Mouse (Mus musculus): ENCODE measurements around the gene Opn4. TPM values are rescaled to one million over a fixed set of nuclear protein-coding genes. Genes with fewer than 3 reads are reported as not detected.
A peak's percentile ranks its signal among the peaks of the same experiment; 100 is the strongest.

Gene Opn4
- polyA plus RNA-seq, 1 experiment, result not detected

DNA sequence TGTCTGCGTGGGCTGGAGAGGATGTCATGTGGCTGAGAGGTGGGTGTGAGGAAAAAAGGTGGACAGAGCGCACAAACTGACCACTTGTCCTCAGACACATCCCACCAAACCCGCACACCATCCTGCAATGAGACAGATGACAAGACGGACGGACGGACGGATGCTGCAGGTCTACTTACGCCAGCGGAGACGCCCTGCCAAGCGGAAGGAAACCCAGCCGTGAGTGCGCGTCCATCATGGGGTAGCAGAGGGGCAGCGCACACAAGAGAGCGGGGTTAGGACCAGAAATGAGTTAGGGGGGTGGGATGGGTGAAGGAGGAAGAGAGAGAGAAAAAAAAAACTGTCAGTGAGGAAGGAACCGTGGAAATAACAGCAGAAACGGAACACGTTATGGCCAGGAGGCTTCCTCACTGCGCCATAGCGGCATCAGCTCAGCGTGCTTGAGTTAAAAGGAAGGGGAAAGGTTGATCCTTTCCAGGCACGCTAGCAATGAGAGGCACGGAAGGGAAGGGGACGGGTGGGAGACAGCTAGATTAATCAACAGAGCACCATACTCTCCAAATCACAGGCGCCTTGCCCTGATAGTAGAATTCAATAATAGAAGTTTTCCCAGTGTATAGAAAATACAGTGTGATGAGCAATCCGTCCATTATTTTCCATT is 30.3 kb downstream of the Opn4 start:
- H3K9me3 ChIP-seq (replicated peaks; ENCODE audit: control insufficient read depth, insufficient read depth, low read length, poor library complexity, severe bottlenecking), result no peaks in the 10 kb centered on the region
- H3K27ac ChIP-seq (ENCODE audit: insufficient read depth, low read length), result no peak overlapping the region
- H3K4me1 ChIP-seq (ENCODE audit: control insufficient read depth, insufficient read depth, low read length), result no peaks in the 10 kb centered on the region
- H3K4me3 ChIP-seq (ENCODE audit: low read depth, low read length), result peak overlapping the region; percentile 15
- TF ChIP-seq CTCF (IDR thresholded peaks at IDR 0.05; ENCODE audit: low read depth, low read length) (no peak), EP300 (IDR thresholded peaks at IDR 0.05; ENCODE audit: insufficient read depth, low read depth, low read length) (no peak), POLR2A (IDR thresholded peaks at IDR 0.05; ENCODE audit: insufficient read depth, low read length) (no peak)
- no peaks in the 10 kb centered on the region for H3K36me3 ChIP-seq (ENCODE audit: control insufficient read depth, insufficient read depth, low read length, poor library complexity, severe bottlenecking)
- H3K27me3 ChIP-seq (ENCODE audit: control insufficient read depth, insufficient read depth, low read length, poor library complexity, severe bottlenecking), result no peaks in the 10 kb centered on the region
- H3K9ac ChIP-seq (ENCODE audit: low read depth, poor library complexity, severe bottlenecking), result no peak overlapping the region

DNA sequence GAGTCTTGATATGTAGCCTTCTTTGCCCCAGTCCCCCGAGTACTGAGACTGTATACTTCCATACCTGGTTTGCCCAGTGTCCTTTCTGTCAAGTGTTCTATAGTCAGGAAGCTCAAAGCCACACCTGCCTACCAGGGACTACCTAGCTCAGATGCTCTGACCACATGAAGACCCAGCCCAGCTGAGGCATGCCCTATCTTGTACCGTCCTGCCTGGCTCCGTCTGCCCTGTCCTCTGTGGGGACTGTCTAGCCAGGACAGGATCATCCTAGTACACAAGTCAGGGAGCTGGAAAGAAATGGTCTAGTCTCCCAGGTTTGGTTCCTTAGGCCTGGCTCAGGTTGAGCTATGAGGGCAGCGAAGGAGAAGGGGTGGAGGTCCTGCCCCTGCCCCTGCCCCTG is 31.3 kb downstream of the Opn4 start:
- Histone ChIP-seq H3K36me3 (ENCODE audit: control insufficient read depth, insufficient read depth, low read length, poor library complexity, severe bottlenecking) (no peaks in the 10 kb centered on the region), H3K4me3 (ENCODE audit: low read depth, low read length) (no peak overlapping the region), H3K27ac (ENCODE audit: insufficient read depth, low read length) (no peak overlapping the region), H3K27me3 (ENCODE audit: control insufficient read depth, insufficient read depth, low read length, poor library complexity, severe bottlenecking) (no peaks in the 10 kb centered on the region), H3K4me1 (ENCODE audit: control insufficient read depth, insufficient read depth, low read length) (no peaks in the 10 kb centered on the region), H3K9ac (ENCODE audit: low read depth, poor library complexity, severe bottlenecking) (no peak overlapping the region), H3K9me3 (replicated peaks; ENCODE audit: control insufficient read depth, insufficient read depth, low read length, poor library complexity, severe bottlenecking) (no peaks in the 10 kb centered on the region)
- TF ChIP-seq EP300 (IDR thresholded peaks at IDR 0.05; ENCODE audit: insufficient read depth, low read depth, low read length), result no peak
- no peak for TF ChIP-seq POLR2A (IDR thresholded peaks at IDR 0.05; ENCODE audit: insufficient read depth, low read length)
- TF ChIP-seq CTCF (IDR thresholded peaks at IDR 0.05; ENCODE audit: low read depth, low read length), result no peak

DNA sequence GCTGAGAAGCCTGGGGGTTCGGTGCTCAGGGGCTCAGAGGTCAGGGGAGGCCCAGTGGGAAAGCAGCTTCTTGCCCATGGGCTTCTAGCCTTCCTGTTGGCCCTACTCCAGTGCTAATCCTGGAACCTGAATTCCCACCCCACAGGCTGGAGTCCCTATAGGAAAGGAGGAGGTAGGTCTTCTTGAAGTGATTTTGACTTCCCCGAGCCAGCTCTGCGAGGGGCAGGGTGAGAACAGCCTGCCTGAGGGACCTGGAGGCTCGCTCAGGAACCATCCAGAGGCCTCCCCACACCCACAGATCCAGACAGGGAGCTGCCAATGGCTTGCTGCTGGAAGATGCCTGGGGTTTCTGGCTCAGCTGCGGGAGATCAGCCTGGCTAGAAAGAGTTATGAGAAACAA is 32.2 kb downstream of the Opn4 start:
- no peak for TF ChIP-seq CTCF (IDR thresholded peaks at IDR 0.05; ENCODE audit: low read depth, low read length)
- TF ChIP-seq EP300 (IDR thresholded peaks at IDR 0.05; ENCODE audit: insufficient read depth, low read depth, low read length), result no peak
- TF ChIP-seq POLR2A (IDR thresholded peaks at IDR 0.05; ENCODE audit: insufficient read depth, low read length), result no peak
- no peaks in the 10 kb centered on the region for H3K4me1 ChIP-seq (ENCODE audit: control insufficient read depth, insufficient read depth, low read length)
- no peak overlapping the region for H3K9ac ChIP-seq (ENCODE audit: low read depth, poor library complexity, severe bottlenecking)
- H3K9me3 ChIP-seq (replicated peaks; ENCODE audit: control insufficient read depth, insufficient read depth, low read length, poor library complexity, severe bottlenecking), result no peaks in the 10 kb centered on the region
- H3K4me3 ChIP-seq (ENCODE audit: low read depth, low read length), result no peak overlapping the region
- no peaks in the 10 kb centered on the region for H3K36me3 ChIP-seq (ENCODE audit: control insufficient read depth, insufficient read depth, low read length, poor library complexity, severe bottlenecking)
- no peaks in the 10 kb centered on the region for H3K27me3 ChIP-seq (ENCODE audit: control insufficient read depth, insufficient read depth, low read length, poor library complexity, severe bottlenecking)
- H3K27ac ChIP-seq (ENCODE audit: insufficient read depth, low read length), result no peak overlapping the region

DNA sequence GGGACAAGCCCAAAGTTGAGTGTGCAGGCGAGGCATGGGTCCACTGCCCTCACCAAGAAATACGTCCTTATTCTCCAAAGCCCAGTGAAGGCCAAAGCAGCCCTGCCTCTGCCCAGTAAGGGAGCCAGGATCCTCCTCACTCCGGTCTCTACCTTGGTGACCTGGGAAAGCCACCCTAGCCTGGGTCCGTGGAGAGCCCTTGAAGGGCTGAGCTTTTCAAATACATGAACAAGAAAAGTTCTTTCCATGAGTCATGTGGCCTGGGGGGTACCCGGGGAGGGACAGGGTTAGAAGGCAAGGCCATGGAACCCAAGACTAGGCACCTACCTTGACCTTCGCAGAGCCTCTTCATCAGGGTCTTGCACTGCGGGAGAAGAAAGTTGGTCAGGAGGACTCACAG is 33.4 kb downstream of the Opn4 start:
- no peaks in the 10 kb centered on the region for H3K27me3 ChIP-seq (ENCODE audit: control insufficient read depth, insufficient read depth, low read length, poor library complexity, severe bottlenecking)
- TF ChIP-seq EP300 (IDR thresholded peaks at IDR 0.05; ENCODE audit: insufficient read depth, low read depth, low read length) (no peak), POLR2A (IDR thresholded peaks at IDR 0.05; ENCODE audit: insufficient read depth, low read length) (no peak), CTCF (IDR thresholded peaks at IDR 0.05; ENCODE audit: low read depth, low read length) (no peak)
- no peaks in the 10 kb centered on the region for H3K36me3 ChIP-seq (ENCODE audit: control insufficient read depth, insufficient read depth, low read length, poor library complexity, severe bottlenecking)
- H3K4me3 ChIP-seq (ENCODE audit: low read depth, low read length), result no peak overlapping the region
- H3K27ac ChIP-seq (ENCODE audit: insufficient read depth, low read length), result no peak overlapping the region
- no peak overlapping the region for H3K9ac ChIP-seq (ENCODE audit: low read depth, poor library complexity, severe bottlenecking)
- H3K4me1 ChIP-seq (ENCODE audit: control insufficient read depth, insufficient read depth, low read length), result no peaks in the 10 kb centered on the region
- H3K9me3 ChIP-seq (replicated peaks; ENCODE audit: control insufficient read depth, insufficient read depth, low read length, poor library complexity, severe bottlenecking), result no peaks in the 10 kb centered on the region

DNA sequence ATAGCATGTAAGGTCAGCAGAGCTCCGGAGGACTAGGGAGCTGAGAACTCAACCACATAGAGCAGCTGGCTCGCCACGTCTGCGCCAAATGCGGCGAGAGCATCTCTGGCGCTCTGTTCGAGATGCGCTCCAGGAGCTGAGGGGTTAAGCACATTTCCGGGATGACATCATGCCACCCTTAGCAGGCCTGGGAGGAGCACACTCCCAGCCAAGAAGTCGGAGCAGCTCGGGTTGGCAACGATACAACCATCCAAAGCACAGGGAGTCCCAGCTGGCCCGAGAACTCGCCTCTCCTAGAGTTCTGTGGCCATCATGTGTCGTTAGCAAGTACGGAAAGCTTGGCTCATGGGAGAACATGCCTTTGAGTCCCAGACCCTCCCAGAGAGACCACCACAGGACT is 34.2 kb downstream of the Opn4 start:
- Histone ChIP-seq H3K9ac (ENCODE audit: low read depth, poor library complexity, severe bottlenecking) (no peak overlapping the region), H3K27ac (ENCODE audit: insufficient read depth, low read length) (no peak overlapping the region), H3K9me3 (replicated peaks; ENCODE audit: control insufficient read depth, insufficient read depth, low read length, poor library complexity, severe bottlenecking) (no peaks in the 10 kb centered on the region), H3K4me1 (ENCODE audit: control insufficient read depth, insufficient read depth, low read length) (no peaks in the 10 kb centered on the region), H3K36me3 (ENCODE audit: control insufficient read depth, insufficient read depth, low read length, poor library complexity, severe bottlenecking) (no peaks in the 10 kb centered on the region), H3K4me3 (ENCODE audit: low read depth, low read length) (no peak overlapping the region), H3K27me3 (ENCODE audit: control insufficient read depth, insufficient read depth, low read length, poor library complexity, severe bottlenecking) (no peaks in the 10 kb centered on the region)
- no peak for TF ChIP-seq EP300 (IDR thresholded peaks at IDR 0.05; ENCODE audit: insufficient read depth, low read depth, low read length)
- no peak for TF ChIP-seq CTCF (IDR thresholded peaks at IDR 0.05; ENCODE audit: low read depth, low read length)
- TF ChIP-seq POLR2A (IDR thresholded peaks at IDR 0.05; ENCODE audit: insufficient read depth, low read length), result no peak

DNA sequence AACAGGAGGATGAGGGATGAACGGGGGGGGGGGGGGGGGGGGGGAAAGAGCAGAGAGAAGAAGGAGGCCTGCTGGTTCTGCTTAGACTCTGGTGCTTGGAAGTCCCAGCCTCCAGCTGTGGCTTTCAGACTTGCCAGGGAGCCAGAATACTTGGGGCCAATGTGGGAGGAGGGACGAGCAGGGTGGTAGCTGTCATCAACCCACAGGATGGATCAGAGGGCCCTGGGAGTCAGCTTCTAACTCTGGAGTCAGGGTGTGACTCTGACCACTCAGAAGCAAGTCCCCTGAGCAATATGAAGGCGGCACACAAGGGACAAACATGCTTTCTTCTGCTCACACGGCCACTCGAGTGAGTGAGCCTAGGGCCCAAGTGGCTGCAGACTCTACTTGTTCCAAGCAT is 35.3 kb downstream of the Opn4 start:
- Histone ChIP-seq H3K9me3 (replicated peaks; ENCODE audit: control insufficient read depth, insufficient read depth, low read length, poor library complexity, severe bottlenecking) (no peaks in the 10 kb centered on the region), H3K4me3 (ENCODE audit: low read depth, low read length) (no peak overlapping the region), H3K9ac (ENCODE audit: low read depth, poor library complexity, severe bottlenecking) (no peak overlapping the region), H3K27ac (ENCODE audit: insufficient read depth, low read length) (no peak overlapping the region), H3K36me3 (ENCODE audit: control insufficient read depth, insufficient read depth, low read length, poor library complexity, severe bottlenecking) (no peaks in the 10 kb centered on the region), H3K27me3 (ENCODE audit: control insufficient read depth, insufficient read depth, low read length, poor library complexity, severe bottlenecking) (no peaks in the 10 kb centered on the region), H3K4me1 (ENCODE audit: control insufficient read depth, insufficient read depth, low read length) (no peaks in the 10 kb centered on the region)
- TF ChIP-seq POLR2A (IDR thresholded peaks at IDR 0.05; ENCODE audit: insufficient read depth, low read length), result no peak
- TF ChIP-seq CTCF (IDR thresholded peaks at IDR 0.05; ENCODE audit: low read depth, low read length), result no peak
- no peak for TF ChIP-seq EP300 (IDR thresholded peaks at IDR 0.05; ENCODE audit: insufficient read depth, low read depth, low read length)
